Mouse (Mus musculus) embryonic facial prominence, embryonic 14.5 days (tissue): ENCODE results near the gene Mypop. TPM values are rescaled to one million over a fixed set of nuclear protein-coding genes. Genes with fewer than 3 reads are reported as not detected.

Source experiments
- ATAC-seq: fragments of 200-750 bp; cut with Nextera tagmentation; 2 replicates; pipeline ENCODE4 v1.8.0; 2017; ENCODE audit warnings: low read depth, moderate number of reproducible peaks, moderate TSS enrichment
- DNase-seq: peaks from one replicate; pipeline ENCODE4 v3.0.0-alpha.2; 2015; ENCODE audit warnings: low spot score
- H3K27ac ChIP-seq: fragments of 300-500 bp; sonication (generic); replicated peaks from 2 replicates; pipeline ENCODE4 v1.5.1; 2014; ENCODE audit warnings: low read depth, mild to moderate bottlenecking, low read length, moderate library complexity
- H3K27me3 ChIP-seq: fragments of 300-500 bp; sonication (generic); replicated peaks from 2 replicates; pipeline ENCODE4 v1.6.1; 2014; ENCODE audit warnings: low read length; ENCODE audit not compliant: control insufficient read depth, insufficient read depth
- H3K36me3 ChIP-seq: fragments of 300-500 bp; sonication (generic); 2 replicates; pipeline ENCODE4 v1.6.1; 2014; ENCODE audit warnings: low read length, mixed read lengths; ENCODE audit not compliant: control insufficient read depth, insufficient read depth
- H3K4me1 ChIP-seq: fragments of 300-500 bp; sonication (generic); 2 replicates; pipeline ENCODE4 v1.6.1; 2014; ENCODE audit warnings: antibody characterized with exemption, low read length; ENCODE audit not compliant: control insufficient read depth, insufficient read depth
- H3K4me2 ChIP-seq: fragments of 300-500 bp; sonication (generic); 2 replicates; pipeline ENCODE4 v1.6.1; 2014; ENCODE audit warnings: low read depth, mild to moderate bottlenecking, low read length, moderate library complexity, mixed read lengths
- H3K4me3 ChIP-seq: fragments of 300-500 bp; sonication (generic); 2 replicates; pipeline ENCODE4 v1.5.1; 2014; ENCODE audit warnings: low read depth, mild to moderate bottlenecking, low read length
- H3K9ac ChIP-seq: fragments of 300-500 bp; sonication (generic); 2 replicates; pipeline ENCODE4 v1.6.1; 2014; ENCODE audit warnings: low read depth, mild to moderate bottlenecking, low read length, moderate library complexity, mixed read lengths
- H3K9me3 ChIP-seq: fragments of 300-500 bp; sonication (generic); 2 replicates; pipeline ENCODE4 v1.6.1; 2016; ENCODE audit warnings: low read length; ENCODE audit not compliant: control insufficient read depth
- WGBS: fragments of 180-500 bp; shearing (Covaris S2); extraction: QIAGEN DNeasy Blood & Tissue Kit; methylation state at CpG from one replicate; pipeline ENCODE4 v1.1.7; 2014; 5-methylcytosine and 5-hydroxymethylcytosine counted together
- polyA plus RNA-seq: library from polyadenylated mRNA; unstranded; fragments of >200 nt; fragmentation: Nextera tagmentation; extraction: Ambion mirVana; gene quantifications from 2 replicates; pipeline ENCODE4 v1.2.1, GENCODE M21; 2014

Mypop gene
- 4.0 and 4.2 TPM in 2 replicates for polyA plus RNA-seq

DNA sequence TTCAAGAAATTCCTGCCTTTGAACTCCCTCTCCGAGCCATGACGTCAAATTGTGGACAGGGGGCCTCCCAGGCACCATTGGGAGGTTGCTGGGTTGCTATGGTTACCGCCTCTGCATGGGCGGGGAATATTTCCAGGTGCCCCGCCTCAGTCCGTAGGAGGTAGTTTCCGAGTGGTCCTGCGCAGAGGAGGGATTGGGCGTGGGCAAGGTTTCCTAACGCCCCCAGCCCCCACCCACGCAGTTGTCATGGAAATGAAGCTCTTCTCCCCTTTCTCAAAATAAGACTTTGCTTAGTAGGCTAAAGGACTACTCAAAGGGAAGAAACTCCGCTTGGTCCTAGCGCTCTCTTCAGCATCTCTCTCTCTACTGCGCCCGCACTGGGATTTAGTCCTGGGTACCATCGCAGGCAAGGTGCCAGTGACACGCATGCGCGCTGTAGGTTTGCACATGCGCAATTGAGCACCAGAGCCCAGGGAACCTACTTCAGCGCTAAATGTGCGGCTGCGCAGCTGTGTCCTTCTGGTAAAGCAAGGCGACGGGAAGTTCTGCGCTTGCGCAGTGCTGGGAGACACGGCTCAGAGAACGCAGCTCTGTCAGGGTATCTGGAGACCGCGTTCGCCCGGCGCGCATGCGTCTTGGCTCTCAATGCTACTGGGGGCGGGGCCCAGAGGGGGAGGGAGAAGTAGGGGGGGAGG, at the start of gene Mypop:
Gene Mypop, plus strand, starts transcription at position 645 of the 695 bp plus-strand sequence.
- 0 out of 2 replicates have a peak, but pooled peaks cover 4% of the 10 kb centered on the region for H3K36me3 ChIP-seq
- H3K4me3 ChIP-seq: peak within 1 kb of the TSS; percentile 57
- peak; percentile 100 for DNase-seq
- no peaks in the 10 kb centered on the region for H3K4me1 ChIP-seq
- peak within 1 kb of the TSS; percentile 74 for H3K27ac ChIP-seq
- ATAC-seq: peak; percentile 97
- no peaks in the 10 kb centered on the region for H3K9me3 ChIP-seq
- WGBS: under 1% methylated on average over 36 of the region's 37 CpGs
- peak within 1 kb of the TSS; percentile 62 for H3K9ac ChIP-seq
- H3K27me3 ChIP-seq: peaks cover 16% of the 10 kb centered on the region
- H3K4me2 ChIP-seq: peak within 1 kb of the TSS; percentile 83

DNA sequence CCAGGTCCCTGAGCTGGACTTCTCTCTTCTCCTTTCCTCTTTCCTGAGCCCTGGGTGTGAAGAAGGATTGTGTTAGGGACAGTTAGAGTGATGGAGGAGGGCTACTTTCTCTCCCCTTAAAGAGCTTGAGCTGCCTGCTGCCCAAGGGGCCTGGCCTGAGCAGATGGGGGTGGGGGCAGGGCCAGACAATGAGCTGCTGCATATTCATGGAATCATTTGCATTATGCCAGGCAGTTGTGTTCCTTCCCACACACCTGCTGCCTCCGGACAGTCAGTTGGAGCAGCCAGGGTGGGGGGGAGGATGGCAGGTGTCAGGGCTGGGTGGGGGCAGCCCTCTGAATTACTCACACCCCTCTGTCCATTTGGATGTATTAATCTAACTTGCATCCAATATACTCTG, 48.7 kb upstream of the Mypop start:
- Histone ChIP-seq H3K27ac (no peak overlapping the region), H3K4me2 (no peak overlapping the region), H3K9ac (no peak overlapping the region), H3K4me3 (no peak overlapping the region), H3K4me1 (no peaks in the 10 kb centered on the region), H3K9me3 (no peaks in the 10 kb centered on the region), H3K36me3 (no peaks in the 10 kb centered on the region), H3K27me3 (no peaks in the 10 kb centered on the region)
- 30% methylated on average over 1 of the region's 1 CpGs for WGBS
- DNase-seq (no peak), ATAC-seq (no peak)

DNA sequence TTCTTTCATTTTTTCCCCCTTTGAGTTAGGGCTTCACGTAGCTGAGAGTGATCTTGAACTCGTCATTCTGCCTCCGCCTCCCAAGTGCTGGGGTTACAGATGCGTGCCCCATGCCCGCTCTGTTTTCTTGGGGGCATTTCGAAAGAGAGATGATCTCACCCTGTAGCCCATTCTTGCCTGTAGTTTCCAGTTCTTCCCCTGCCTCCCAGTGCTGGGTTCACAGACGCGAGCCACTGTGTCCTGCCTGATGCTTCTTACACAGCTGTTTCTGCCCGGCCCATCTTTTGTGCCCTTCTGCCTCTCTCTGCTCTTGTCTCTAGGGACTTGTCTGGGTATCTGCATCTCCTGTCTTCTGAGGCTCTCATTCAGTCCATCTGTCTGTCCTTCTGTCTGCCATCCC, 48.2 kb upstream of the Mypop start:
- ATAC-seq: no peak
- Histone ChIP-seq H3K36me3 (no peaks in the 10 kb centered on the region), H3K9me3 (no peaks in the 10 kb centered on the region), H3K4me1 (no peaks in the 10 kb centered on the region), H3K4me3 (no peak overlapping the region), H3K27ac (no peak overlapping the region), H3K4me2 (no peak overlapping the region), H3K9ac (no peak overlapping the region), H3K27me3 (no peaks in the 10 kb centered on the region)
- WGBS: 53% methylated on average over 9 of the region's 9 CpGs
- DNase-seq: no peak

GRCm38 (mm10) chr7:18948151-18948550, 42.9 kb upstream of the Mypop start:
- no peak overlapping the region for H3K27ac ChIP-seq
- no peak for ATAC-seq
- 71% methylated on average over 6 of the region's 6 CpGs for WGBS

DNA sequence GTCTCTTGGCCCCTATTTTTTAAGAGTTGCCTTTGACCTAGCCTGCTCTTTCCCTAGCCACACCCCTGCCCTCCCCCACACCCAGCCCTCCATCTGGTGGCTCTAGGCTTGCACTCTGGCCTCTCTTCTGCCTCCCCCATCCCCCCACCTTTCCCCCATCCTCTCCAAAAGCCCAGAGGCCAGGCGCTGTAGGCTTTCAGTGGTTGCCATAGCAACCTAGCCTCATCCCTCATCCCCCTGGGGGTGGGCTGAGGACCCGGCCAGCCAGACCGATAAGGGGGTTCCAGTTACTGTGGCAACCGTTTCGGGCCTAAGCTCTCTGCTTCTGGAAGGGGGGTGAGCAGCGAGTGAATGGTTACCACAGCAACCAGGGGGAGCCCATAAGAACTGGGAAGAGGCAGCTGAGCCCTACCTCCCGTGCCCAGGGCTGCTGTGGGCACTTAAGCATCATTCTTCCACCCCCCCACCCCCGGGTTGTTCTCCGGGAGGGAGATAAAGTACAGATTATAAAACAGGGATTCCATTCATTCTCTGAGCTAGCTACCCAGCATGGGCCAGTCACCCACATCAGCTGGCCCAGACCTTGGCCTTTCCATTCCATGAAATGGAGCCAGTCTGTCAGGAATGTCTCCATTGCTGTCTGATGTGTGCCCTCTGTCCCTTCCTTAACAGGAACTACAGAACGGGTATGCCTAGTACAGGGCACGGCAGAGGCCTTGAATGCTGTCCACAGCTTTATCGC, 41.1 kb upstream of the Mypop start:
- H3K9me3 ChIP-seq: no peaks in the 10 kb centered on the region
- WGBS: 38% methylated on average over 12 of the region's 12 CpGs
- no peak overlapping the region for H3K4me2 ChIP-seq
- H3K9ac ChIP-seq: no peak overlapping the region
- no peak overlapping the region for H3K27ac ChIP-seq
- DNase-seq: peak; percentile 48
- 0 out of 2 replicates have a peak, but pooled peaks cover 8% of the 10 kb centered on the region for H3K27me3 ChIP-seq
- peak; percentile 63; the same call in 1 of the 2 replicates for ATAC-seq
- H3K4me3 ChIP-seq: no peak overlapping the region
- no peaks in the 10 kb centered on the region for H3K4me1 ChIP-seq
- H3K36me3 ChIP-seq: no peaks in the 10 kb centered on the region

More at GRCm38 (mm10) chr7:18948151-18948550, 42.9 kb upstream of the Mypop start:
- H3K27me3 ChIP-seq: 0 out of 2 replicates have a peak, but pooled peaks cover 5% of the 10 kb centered on the region
- H3K4me3 ChIP-seq: no peak overlapping the region
- H3K4me2 ChIP-seq: no peak overlapping the region
- DNase-seq: no peak
- no peaks in the 10 kb centered on the region for H3K4me1 ChIP-seq
- no peaks in the 10 kb centered on the region for H3K36me3 ChIP-seq
- H3K9ac ChIP-seq: no peak overlapping the region
- no peaks in the 10 kb centered on the region for H3K9me3 ChIP-seq

- 22% methylated on average over 18 of the region's 18 CpGs for WGBS
- H3K9ac ChIP-seq: no peak overlapping the region
- H3K4me3 ChIP-seq: no peak overlapping the region
- H3K27ac ChIP-seq: no peak overlapping the region
- H3K27me3 ChIP-seq: 0 out of 2 replicates have a peak, but pooled peaks cover 8% of the 10 kb centered on the region
- ATAC-seq (no peak), DNase-seq (no peak)
- no peaks in the 10 kb centered on the region for H3K9me3 ChIP-seq
- no peaks in the 10 kb centered on the region for H3K36me3 ChIP-seq
- no peaks in the 10 kb centered on the region for H3K4me1 ChIP-seq
- H3K4me2 ChIP-seq: no peak overlapping the region
Measured at GRCm38 (mm10) chr7:18950523-18951315, 40.3 kb upstream of the Mypop start.

- ATAC-seq: no peak
- Histone ChIP-seq H3K4me3 (no peak overlapping the region), H3K9ac (no peak overlapping the region), H3K27me3 (peaks cover 11% of the 10 kb centered on the region), H3K4me1 (no peaks in the 10 kb centered on the region), H3K4me2 (no peak overlapping the region), H3K27ac (no peak overlapping the region), H3K9me3 (no peaks in the 10 kb centered on the region), H3K36me3 (no peaks in the 10 kb centered on the region)
- 22% methylated on average over 15 of the region's 15 CpGs for WGBS
- peak; percentile 61 for DNase-seq
Measured at GRCm38 (mm10) chr7:18951397-18951796, 39.6 kb upstream of the Mypop start.
